Mouse (Mus musculus): ENCODE data around the gene Atf6. TPM values are rescaled to one million over a fixed set of nuclear protein-coding genes. Genes with fewer than 3 reads are reported as not detected.

Atf6 gene
- total RNA-seq, 2 experiments from 2014 or later, result 17.3 to 22.6 TPM

GRCm38 (mm10) chr1:170691301-170691700 lies 176.3 kb downstream of the Atf6 start:
- no peak for ATAC-seq (replicated peaks; ENCODE audit: low FRiP score, poor library complexity, severe bottlenecking)

DNA sequence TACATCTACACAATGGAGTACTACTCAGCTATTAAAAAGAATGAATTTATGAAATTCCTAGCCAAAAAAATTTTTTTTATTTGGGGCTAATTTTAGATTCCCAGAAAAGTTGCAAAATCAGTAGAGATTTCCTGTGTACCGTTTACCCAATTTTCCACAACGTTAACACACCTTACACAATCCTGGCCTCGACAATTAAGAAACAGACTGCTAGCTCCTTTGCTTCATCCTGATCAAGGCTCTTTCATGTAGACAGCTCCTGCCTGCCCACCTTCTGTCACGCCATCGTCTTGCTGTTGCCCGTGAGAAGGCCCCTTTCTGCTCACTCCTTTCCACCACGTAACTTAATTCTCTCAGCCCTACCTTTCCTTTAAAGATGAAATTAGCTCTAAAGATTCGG lies 177.8 kb downstream of the Atf6 start:
- ATAC-seq (replicated peaks; ENCODE audit: low FRiP score, poor library complexity, severe bottlenecking), result no peak

DNA sequence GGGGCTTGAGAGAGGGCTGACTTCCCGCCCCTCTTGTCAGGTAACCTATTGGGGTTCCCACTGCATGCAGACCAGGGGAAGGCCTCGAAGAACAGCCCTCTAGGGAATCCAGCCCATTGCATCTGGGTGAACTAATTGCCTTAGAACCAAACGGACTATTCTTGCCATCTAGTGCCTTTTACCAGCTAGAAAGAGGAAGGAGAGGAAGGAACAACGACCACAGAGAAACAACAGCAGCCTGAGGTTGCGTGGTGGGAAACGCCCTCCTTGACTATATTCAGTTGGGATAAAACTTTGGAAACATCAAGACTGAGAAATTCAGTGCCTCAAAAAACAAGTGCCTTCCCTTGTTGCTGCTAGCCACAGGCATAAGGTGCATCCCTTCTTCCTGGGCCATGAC lies 183.7 kb downstream of the Atf6 start:
- no peak for ATAC-seq (replicated peaks; ENCODE audit: low FRiP score, poor library complexity, severe bottlenecking)

DNA sequence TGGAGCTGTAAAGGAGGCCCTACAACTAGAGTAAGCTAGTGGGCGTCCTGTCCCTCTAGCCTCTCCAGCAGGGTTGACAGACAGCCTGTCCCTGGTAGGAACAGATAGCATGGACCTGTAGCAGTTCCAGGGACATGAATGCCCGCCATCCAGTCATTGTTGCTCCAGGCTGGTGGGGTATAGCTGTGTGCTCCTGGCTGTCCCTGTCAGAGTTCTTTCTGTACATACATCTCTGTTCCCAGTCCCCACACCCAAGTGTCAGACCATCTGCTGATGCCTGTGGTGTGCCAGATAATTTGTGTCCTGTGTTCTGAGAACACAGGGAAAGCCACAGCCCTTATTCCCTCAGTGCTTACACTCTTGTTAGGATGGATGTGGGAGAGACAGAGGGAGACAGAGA lies 187.9 kb downstream of the Atf6 start:
- no peak for ATAC-seq (replicated peaks; ENCODE audit: low FRiP score, poor library complexity, severe bottlenecking)

DNA sequence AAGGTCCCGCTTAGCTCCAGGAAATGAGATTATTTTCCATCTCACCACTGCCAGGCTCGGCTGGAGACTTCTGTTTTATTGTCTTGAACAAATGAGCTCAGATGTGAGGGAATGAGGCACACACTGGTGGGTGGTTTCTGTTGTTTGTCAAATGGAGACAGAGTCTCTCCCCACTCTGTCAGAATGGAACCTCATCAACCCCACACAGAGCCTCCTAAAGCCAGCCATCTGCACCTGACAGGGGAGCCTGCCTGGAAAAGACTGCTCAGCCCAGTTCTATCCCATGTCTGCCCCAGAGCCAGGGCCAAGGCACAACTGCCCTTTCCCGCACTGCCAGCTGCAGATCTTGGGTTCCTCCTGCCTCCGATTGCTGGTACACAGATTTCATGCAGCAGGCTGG lies 188.7 kb downstream of the Atf6 start:
- no peak for ATAC-seq (replicated peaks; ENCODE audit: low FRiP score, poor library complexity, severe bottlenecking)

DNA sequence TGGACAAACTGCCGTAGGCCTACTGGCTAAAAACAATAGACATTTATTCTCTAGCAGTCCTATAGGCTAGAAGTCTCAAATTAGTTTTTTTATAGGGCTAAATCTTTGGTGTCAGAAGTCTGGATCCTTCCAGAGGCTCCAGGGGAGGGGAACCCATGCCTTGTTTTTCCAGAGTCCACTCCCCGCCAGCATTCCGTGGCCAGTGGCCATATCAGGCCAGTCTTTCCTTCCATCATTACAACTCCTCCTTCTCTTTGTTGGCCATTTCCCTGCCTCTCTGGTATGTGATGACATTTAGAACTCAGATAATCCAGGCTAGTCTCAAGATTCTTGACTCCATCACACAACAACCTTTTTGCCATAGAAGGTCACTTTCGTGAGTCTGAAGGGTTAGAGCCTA lies 189.9 kb downstream of the Atf6 start:
- no peak for ATAC-seq (replicated peaks; ENCODE audit: low FRiP score, poor library complexity, severe bottlenecking)

DNA sequence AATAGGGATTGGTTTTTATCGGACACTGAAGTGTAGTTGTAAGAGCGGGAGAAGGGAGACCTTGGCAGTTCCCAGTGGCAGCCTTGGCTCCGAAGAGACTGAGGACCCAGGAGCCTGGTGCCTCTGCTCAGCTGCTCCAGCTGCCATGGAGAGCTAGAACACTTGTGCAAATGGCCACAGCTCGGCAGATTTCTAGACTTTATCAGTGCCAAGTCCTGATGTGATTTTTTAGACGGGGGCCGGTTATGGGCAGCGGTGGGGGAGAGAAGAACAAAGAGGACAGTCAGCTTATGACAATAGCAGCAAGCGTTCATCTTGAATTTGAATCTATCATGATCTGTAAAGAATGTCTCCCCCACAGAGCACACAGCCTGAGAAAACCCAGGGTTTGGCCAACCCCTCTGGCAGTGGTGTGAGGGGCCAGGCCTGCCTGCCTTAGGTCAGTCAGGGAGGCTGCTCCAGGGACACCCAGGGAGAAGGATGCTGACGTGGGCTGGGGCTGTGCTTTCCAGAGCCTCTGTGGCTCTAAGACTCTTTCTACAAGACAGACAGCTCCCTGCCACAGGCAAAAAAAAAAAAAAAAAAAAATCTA lies 193.3 kb downstream of the Atf6 start:
- ATAC-seq (replicated peaks; ENCODE audit: low FRiP score, poor library complexity, severe bottlenecking), result no peak

GRCm38 (mm10) chr1:170665200-170665599 lies 202.4 kb downstream of the Atf6 start:
- ATAC-seq (replicated peaks; ENCODE audit: low FRiP score, poor library complexity, severe bottlenecking), result no peak

DNA sequence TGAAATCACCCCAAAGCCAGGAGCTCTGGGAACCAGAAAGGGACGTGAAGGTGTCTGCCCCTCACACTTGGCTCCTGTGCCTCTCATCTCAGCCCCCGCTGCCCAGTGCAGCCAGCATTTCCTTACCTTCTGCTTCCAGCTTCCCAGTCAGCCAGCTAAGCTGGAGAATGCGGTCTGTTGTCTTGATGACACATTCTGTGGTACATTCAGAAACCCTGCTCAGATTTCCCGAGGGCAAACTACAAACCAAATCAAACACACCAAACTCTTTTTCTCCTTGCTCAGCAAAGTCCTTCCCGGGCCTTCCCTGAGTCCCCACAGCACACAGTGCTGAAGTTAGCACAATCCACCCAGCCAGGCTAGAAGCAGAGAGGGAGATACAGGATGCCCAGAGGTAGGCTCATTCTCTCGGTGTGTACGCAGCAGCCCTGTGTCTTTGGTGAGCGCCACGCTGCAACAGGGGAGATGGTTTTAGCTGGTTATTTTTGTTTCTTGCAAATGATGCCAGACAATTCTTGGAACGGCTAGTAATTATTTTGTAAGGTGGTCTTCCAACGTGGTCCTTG lies 202.9 kb downstream of the Atf6 start:
- no peak for ATAC-seq (replicated peaks; ENCODE audit: low FRiP score, poor library complexity, severe bottlenecking)

- ATAC-seq (replicated peaks; ENCODE audit: low FRiP score, poor library complexity, severe bottlenecking), result no peak
Observed at GRCm38 (mm10) chr1:170659260-170659659, 208.3 kb downstream of the Atf6 start.

- ATAC-seq (replicated peaks; ENCODE audit: low FRiP score, poor library complexity, severe bottlenecking), result no peak
Observed at GRCm38 (mm10) chr1:170657643-170658314, 209.8 kb downstream of the Atf6 start.

DNA sequence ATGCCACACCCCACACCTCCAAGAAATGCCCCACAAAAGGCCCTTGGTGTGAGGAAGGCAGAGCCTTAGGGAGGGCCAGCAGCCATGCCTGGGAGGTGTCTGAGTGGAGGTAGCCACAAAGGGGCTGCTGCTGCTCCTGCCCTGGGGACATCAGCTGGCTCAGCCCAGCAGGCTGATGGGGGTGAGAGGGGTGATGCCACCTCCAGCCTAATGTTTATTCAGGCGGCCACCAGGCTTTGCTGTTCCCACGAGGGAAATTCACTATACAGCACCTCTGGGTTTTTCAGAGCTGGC lies 210.4 kb downstream of the Atf6 start:
- no peak for ATAC-seq (replicated peaks; ENCODE audit: low FRiP score, poor library complexity, severe bottlenecking)

GRCm38 (mm10) chr1:170656518-170657227 lies 210.9 kb downstream of the Atf6 start:
- ATAC-seq (replicated peaks; ENCODE audit: low FRiP score, poor library complexity, severe bottlenecking), result no peak

DNA sequence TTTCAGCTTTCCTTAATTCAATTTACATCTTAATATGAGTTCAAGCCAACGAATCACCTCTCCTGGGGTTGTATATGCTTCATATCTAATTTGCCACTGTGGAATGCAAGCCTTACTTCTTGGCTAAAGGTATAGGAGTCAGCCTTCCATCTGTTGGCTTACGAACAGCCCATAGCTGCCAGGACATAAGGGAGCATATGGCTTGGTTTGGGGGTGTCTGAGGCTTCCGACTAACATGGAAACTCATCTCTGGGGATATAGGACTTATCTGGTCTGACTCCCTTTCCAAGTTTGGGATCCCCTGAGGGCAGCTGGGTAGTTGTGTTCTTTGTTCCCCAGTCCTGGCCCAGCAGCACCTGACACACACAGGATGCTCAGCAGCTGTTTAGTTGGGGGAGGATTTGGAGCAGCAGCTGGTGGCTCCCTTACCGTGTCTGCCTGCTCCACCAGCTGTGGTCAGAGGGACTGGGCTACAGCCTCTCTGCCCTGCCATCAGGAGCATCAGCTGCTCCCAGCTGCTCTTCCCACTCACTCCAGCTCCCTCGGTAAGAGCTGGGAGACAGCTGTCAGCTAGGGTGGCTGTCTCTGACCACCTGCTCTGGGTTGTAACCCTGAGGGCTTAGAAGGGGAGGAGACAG lies 212.2 kb downstream of the Atf6 start:
- ATAC-seq (replicated peaks; ENCODE audit: low FRiP score, poor library complexity, severe bottlenecking), result no peak

Other genes with a start within 250 kb of the Atf6 start
- 5.4 and 5.9 TPM in 2 replicates for gene Olfml2b, start 223.2 kb downstream of the Atf6 start, total RNA-seq (2015; ENCODE audit: low replicate concordance)
- 5.2 and 13.3 TPM in 2 replicates for gene Olfml2b, start 223.2 kb downstream of the Atf6 start, total RNA-seq (2017; ENCODE audit: low replicate concordance)
- gene Gm26620, start 17.3 kb upstream of the Atf6 start, total RNA-seq (2015; ENCODE audit: low replicate concordance), result not detected in 2 replicates
- not detected in 2 replicates for gene Gm26620, start 17.3 kb upstream of the Atf6 start, total RNA-seq (2017; ENCODE audit: low replicate concordance)
- 1.7 TPM in 1 of 2 replicates, not detected in the other for gene Dusp12, start 17.8 kb upstream of the Atf6 start, total RNA-seq (2015; ENCODE audit: low replicate concordance)
- 1.4 and 1.5 TPM in 2 replicates for gene Dusp12, start 17.8 kb upstream of the Atf6 start, total RNA-seq (2017; ENCODE audit: low replicate concordance)
- not detected in 2 replicates for gene Fcrlb, start 45.2 kb upstream of the Atf6 start, total RNA-seq (2015; ENCODE audit: low replicate concordance)
- not detected in 2 replicates for gene Fcrlb, start 45.2 kb upstream of the Atf6 start, total RNA-seq (2017; ENCODE audit: low replicate concordance)
- gene Fcrla, start 59.8 kb upstream of the Atf6 start, total RNA-seq (2015; ENCODE audit: low replicate concordance), result 0.63 TPM in 1 of 2 replicates, not detected in the other
- 0.84 and 0.94 TPM in 2 replicates for gene Fcrla, start 59.8 kb upstream of the Atf6 start, total RNA-seq (2017; ENCODE audit: low replicate concordance)
- 38.0 and 43.5 TPM in 2 replicates for gene Fcgr2b, start 108.8 kb upstream of the Atf6 start, total RNA-seq (2015; ENCODE audit: low replicate concordance)
- 20.1 and 23.1 TPM in 2 replicates for gene Fcgr2b, start 108.8 kb upstream of the Atf6 start, total RNA-seq (2017; ENCODE audit: low replicate concordance)
- gene Fcgr4, start 151.1 kb upstream of the Atf6 start, total RNA-seq (2015; ENCODE audit: low replicate concordance), result 15.3 and 27.5 TPM in 2 replicates
- gene Fcgr4, start 151.1 kb upstream of the Atf6 start, total RNA-seq (2017; ENCODE audit: low replicate concordance), result 9.3 and 10.6 TPM in 2 replicates
- 100 and 146 TPM in 2 replicates for gene Fcgr3, start 197.2 kb upstream of the Atf6 start, total RNA-seq (2015; ENCODE audit: low replicate concordance)
- 78.3 and 110 TPM in 2 replicates for gene Fcgr3, start 197.2 kb upstream of the Atf6 start, total RNA-seq (2017; ENCODE audit: low replicate concordance)
- gene Cfap126, start 246.1 kb upstream of the Atf6 start, total RNA-seq (2015; ENCODE audit: low replicate concordance), result not detected in 2 replicates
- not detected in 2 replicates for gene Cfap126, start 246.1 kb upstream of the Atf6 start, total RNA-seq (2017; ENCODE audit: low replicate concordance)

Data from erythroblast, adult 5-6 weeks (primary cell).